In the genomic region with DNA sequence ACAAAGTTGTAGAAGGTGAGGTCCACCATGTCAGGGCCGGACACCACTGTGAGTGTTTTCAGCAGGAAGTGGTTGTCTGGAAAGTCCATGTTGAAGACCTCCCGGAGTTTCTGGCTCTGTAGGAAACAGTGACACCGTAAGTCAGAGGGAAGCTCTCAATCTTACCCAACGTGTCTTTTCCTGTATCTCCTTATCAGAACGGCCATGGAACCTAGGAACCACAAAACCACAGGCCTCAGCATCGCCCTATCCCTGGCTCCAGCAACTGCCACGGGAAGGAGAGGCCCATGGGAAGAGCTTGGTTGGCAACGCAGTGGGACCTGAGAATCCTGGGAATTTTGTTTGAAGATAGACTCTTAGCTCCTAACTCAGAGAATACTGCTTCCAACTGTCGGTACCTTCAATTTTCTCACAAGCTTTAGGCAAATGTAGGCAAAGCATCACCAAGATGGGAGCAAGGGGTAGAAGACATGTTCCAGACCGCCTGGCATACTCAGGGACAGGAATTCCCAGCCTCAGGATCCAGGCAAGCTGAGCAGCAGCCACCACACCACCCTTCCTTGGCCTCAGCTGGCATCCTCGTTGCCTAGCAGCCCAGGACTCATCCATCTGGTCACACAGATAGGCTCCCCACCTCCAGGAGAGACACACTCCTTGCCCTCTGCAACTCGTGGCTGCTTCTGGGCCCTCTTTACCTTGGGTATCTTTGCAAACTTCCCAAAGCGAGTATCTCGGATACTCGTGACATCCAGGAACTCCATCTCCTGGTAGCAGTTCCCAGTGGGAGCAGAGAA, we compare ENCODE assay signal across 28 mouse cellular contexts. TPM values are rescaled to one million over a fixed set of nuclear protein-coding genes. Genes with fewer than 3 reads are reported as not detected.
A peak's percentile ranks its signal among the peaks of the same experiment; 100 is the strongest.
DNase-seq lines count a peak whose midpoint lies in the region; ATAC-seq lines count a peak whose summit lies in the region.
"Had no signal": no experiment of that assay in that cellular context is flagged by ENCODE, and none has a peak within 500 bp of the region (broad histone marks: within the 10 kb centered on the region; RNA-seq: fewer than 3 reads in every experiment).

No protein-coding gene starts in this region.

- H3K4me3 ChIP-seq in liver, embryonic 12.5 days, result no peak overlapping the region
- H3K4me3 ChIP-seq: embryonic facial prominence, embryonic 12.5 days; heart, embryonic 12.5 days; hindbrain, embryonic 10.5 days; limb, embryonic 12.5 days had no signal

- no peak overlapping the region for H3K9ac ChIP-seq in liver, embryonic 12.5 days
- H3K9ac ChIP-seq: embryonic facial prominence, embryonic 12.5 days; forebrain, postnatal 0 days; heart, embryonic 12.5 days; limb, embryonic 12.5 days had no signal

- no peaks in the 10 kb centered on the region for H3K9me3 ChIP-seq in liver, embryonic 12.5 days (replicated peaks)
- H3K9me3 ChIP-seq: embryonic facial prominence, embryonic 12.5 days; heart, embryonic 12.5 days; hindbrain, embryonic 10.5 days; limb, embryonic 12.5 days had no signal

- no peak overlapping the region for H3K27ac ChIP-seq in liver, embryonic 12.5 days
- H3K27ac ChIP-seq: embryonic facial prominence, embryonic 12.5 days; hindbrain, embryonic 10.5 days; limb, embryonic 12.5 days had no signal

- peak; percentile 3 for DNase-seq in adrenal gland, adult 2 months
- no peak for DNase-seq in adrenal gland, postnatal 36 days
- peak; percentile 1 for DNase-seq in ovary, postnatal 36 days (ENCODE audit: low spot score)
- DNase-seq in ovary, adult 18-20 months (ENCODE audit: low spot score), result no peak
- no peak for DNase-seq in layer of hippocampus, postnatal 10 days (ENCODE audit: low spot score in 2 of 2)
- DNase-seq: adrenal gland, postnatal 25 days; cerebellum, adult 9-10 months; forebrain, postnatal 0 days; heart, postnatal 10 days; kidney, adult 9 months; kidney, postnatal 14 days; lung, postnatal 10 days; thymus, postnatal 14 days had no signal

- H3K4me2 ChIP-seq in liver, embryonic 12.5 days, result no peak overlapping the region
- H3K4me2 ChIP-seq: embryonic facial prominence, embryonic 12.5 days; heart, embryonic 12.5 days; limb, embryonic 12.5 days had no signal

- 20% methylated on average over 15 of the region's 15 CpGs for WGBS in liver, embryonic 12.5 days (ENCODE audit: insufficient replicate concordance)

- peak; percentile 55; the same call in 1 of the 2 replicates for ATAC-seq in liver, embryonic 12.5 days
- peak; percentile 71 for ATAC-seq in megakaryocyte-erythroid progenitor cell, adult 5-6 weeks (replicated peaks; ENCODE audit: low FRiP score, low TSS enrichment, poor library complexity, severe bottlenecking)
- ATAC-seq: forebrain, postnatal 0 days; hindbrain, embryonic 16.5 days; intestine, embryonic 16.5 days had no signal

- peaks cover 45% of the 10 kb centered on the region for H3K27me3 ChIP-seq in liver, embryonic 12.5 days (replicated peaks)

- H3K4me1 ChIP-seq in liver, embryonic 12.5 days, result peaks cover 38% of the 10 kb centered on the region

- H3K36me3 ChIP-seq in liver, embryonic 12.5 days, result no peaks in the 10 kb centered on the region
- H3K36me3 ChIP-seq: embryonic facial prominence, embryonic 12.5 days; heart, embryonic 12.5 days; hindbrain, embryonic 10.5 days; limb, embryonic 12.5 days had no signal

RNA-seq across cellular contexts. Expression of gene Plcb2, which starts 4.3 kb away (rescaled TPM):
- total RNA-seq in adrenal gland, adult 2 months (2021), result 1 to 10 TPM; 1.6 to 2.4 TPM
- 0.97 and 1.4 TPM in 2 replicates for polyA plus RNA-seq in adrenal gland, adult 2 months (2012; rRNA removed)
- total RNA-seq in adrenal gland, postnatal 36 days (2021), result 1 to 10 TPM; 1.4 to 1.7 TPM
- polyA plus RNA-seq in liver, embryonic 12.5 days (2016; fragmentation: Nextera tagmentation; extraction: Ambion mirVana), result 2.5 and 2.6 TPM in 2 replicates
- 12.9 and 24.3 TPM in 2 replicates for total RNA-seq in megakaryocyte-erythroid progenitor cell, adult 5-6 weeks (2014; fragmentation: Nextera tagmentation)
- 6.2 and 16.3 TPM in 2 replicates for total RNA-seq in megakaryocyte-erythroid progenitor cell, adult 5-6 weeks (2017)
- 1 to 10 TPM; 2.1 to 2.9 TPM for total RNA-seq in layer of hippocampus, postnatal 10 days (2021)

RNA-seq across cellular contexts. Expression of gene Ankrd63, which starts 20.1 kb away (rescaled TPM):
- under 1 TPM; 0.14 to 0.35 TPM for total RNA-seq in adrenal gland, adult 2 months (2021)
- polyA plus RNA-seq in adrenal gland, adult 2 months (2012; rRNA removed), result 0.26 and 0.29 TPM in 2 replicates
- total RNA-seq in adrenal gland, postnatal 36 days (2021), result under 1 TPM; 0.10 to 0.30 TPM
- polyA plus RNA-seq in liver, embryonic 12.5 days (2016; fragmentation: Nextera tagmentation; extraction: Ambion mirVana), result 0.07 TPM in 1 of 2 replicates, not detected in the other
- not detected in 2 replicates for total RNA-seq in megakaryocyte-erythroid progenitor cell, adult 5-6 weeks (2014; fragmentation: Nextera tagmentation)
- total RNA-seq in megakaryocyte-erythroid progenitor cell, adult 5-6 weeks (2017), result 0.15 and 0.19 TPM in 2 replicates
- total RNA-seq in layer of hippocampus, postnatal 10 days (2021), result 1 to 10 TPM; 3.0 to 3.8 TPM
- polyA plus RNA-seq: embryonic facial prominence, embryonic 12.5 days; forebrain, embryonic 11.5 days; hindbrain, embryonic 10.5 days; limb, embryonic 12.5 days; midbrain, postnatal 0 days; neural tube, embryonic 14.5 days had no signal

RNA-seq across cellular contexts. Expression of gene Inafm2, which starts 21.7 kb away (rescaled TPM):
- 10 to 100 TPM; 30.0 to 45.0 TPM for total RNA-seq in adrenal gland, adult 2 months (2021)
- polyA plus RNA-seq in adrenal gland, adult 2 months (2012; rRNA removed), result 22.1 and 31.3 TPM in 2 replicates
- total RNA-seq in adrenal gland, postnatal 36 days (2021), result 10 to 100 TPM; 35.5 to 40.5 TPM
- polyA plus RNA-seq in liver, embryonic 12.5 days (2016; fragmentation: Nextera tagmentation; extraction: Ambion mirVana), result 23.1 TPM in 2 replicates
- 14.5 and 20.5 TPM in 2 replicates for total RNA-seq in megakaryocyte-erythroid progenitor cell, adult 5-6 weeks (2014; fragmentation: Nextera tagmentation)
- total RNA-seq in megakaryocyte-erythroid progenitor cell, adult 5-6 weeks (2017), result 10.1 and 13.9 TPM in 2 replicates
- total RNA-seq in layer of hippocampus, postnatal 10 days (2021), result 10 to 100 TPM; 31.7 to 33.4 TPM

RNA-seq across cellular contexts. Expression of gene Ccdc9b, which starts 38.6 kb away (rescaled TPM):
- 10 to 100 TPM in 1 of 2 experiments, 1 to 10 TPM in 1; 3.3 to 13.9 TPM for total RNA-seq in adrenal gland, adult 2 months (2021)
- polyA plus RNA-seq in adrenal gland, adult 2 months (2012; rRNA removed), result 4.0 and 5.3 TPM in 2 replicates
- total RNA-seq in adrenal gland, postnatal 36 days (2021), result 1 to 10 TPM; 4.8 to 5.6 TPM
- polyA plus RNA-seq in liver, embryonic 12.5 days (2016; fragmentation: Nextera tagmentation; extraction: Ambion mirVana), result 0.36 and 0.39 TPM in 2 replicates
- 0.27 and 1.5 TPM in 2 replicates for total RNA-seq in megakaryocyte-erythroid progenitor cell, adult 5-6 weeks (2014; fragmentation: Nextera tagmentation)
- 0.09 and 1.3 TPM in 2 replicates for total RNA-seq in megakaryocyte-erythroid progenitor cell, adult 5-6 weeks (2017)
- 1 to 10 TPM; 2.4 to 2.6 TPM for total RNA-seq in layer of hippocampus, postnatal 10 days (2021)

RNA-seq across cellular contexts. Expression of gene Phgr1, which starts 48.7 kb away (rescaled TPM):
- not detected for total RNA-seq in adrenal gland, adult 2 months (2021)
- 0.83 TPM in 1 of 2 replicates, not detected in the other for polyA plus RNA-seq in adrenal gland, adult 2 months (2012; rRNA removed)
- not detected for total RNA-seq in adrenal gland, postnatal 36 days (2021)
- polyA plus RNA-seq in liver, embryonic 12.5 days (2016; fragmentation: Nextera tagmentation; extraction: Ambion mirVana), result not detected in 2 replicates
- not detected in 2 replicates for total RNA-seq in megakaryocyte-erythroid progenitor cell, adult 5-6 weeks (2014; fragmentation: Nextera tagmentation)
- total RNA-seq in megakaryocyte-erythroid progenitor cell, adult 5-6 weeks (2017), result not detected in 2 replicates
- not detected for total RNA-seq in layer of hippocampus, postnatal 10 days (2021)
- total RNA-seq: adrenal gland, postnatal 25 days; forebrain, postnatal 0 days; heart, postnatal 10 days; layer of hippocampus, adult 18-20 months; layer of hippocampus, postnatal 25 days; left cerebral cortex, postnatal 10 days; midbrain, postnatal 0 days had no signal
- polyA plus RNA-seq: cortical plate, adult 2 months; embryonic facial prominence, embryonic 12.5 days; forebrain, embryonic 11.5 days; forebrain, postnatal 0 days; heart, embryonic 12.5 days; hindbrain, embryonic 10.5 days; hindbrain, embryonic 16.5 days; limb, embryonic 12.5 days; midbrain, postnatal 0 days; neural tube, embryonic 14.5 days had no signal

Comparison
In these comparisons a context has a peak if more than half of its experiments do, and no peak if none do; other contexts are left out.
1. DNase-seq: peak in adrenal gland, adult 2 months (single experiment) and ovary, postnatal 36 days (single experiment); none in adrenal gland, postnatal 36 days (0 of 2), ovary, adult 18-20 months (single experiment) and layer of hippocampus, postnatal 10 days (0 of 2).